19 mouse cellular contexts compared by ENCODE assay signal in genomic region chr2:165533789-165534188, GRCm38 (mm10). TPM values are rescaled to one million over a fixed set of nuclear protein-coding genes. Genes with fewer than 3 reads are reported as not detected.
DNase-seq lines count a peak whose midpoint lies in the region; ATAC-seq lines count a peak whose summit lies in the region.
"Had no signal": no experiment of that assay in that cellular context is flagged by ENCODE, and none has a peak within 500 bp of the region (broad histone marks: within the 10 kb centered on the region; RNA-seq: fewer than 3 reads in every experiment).

No protein-coding gene starts in this region.

- no peaks in the 10 kb centered on the region for H3K9me3 ChIP-seq in forebrain, embryonic 10.5 days
- no peaks in the 10 kb centered on the region for H3K9me3 ChIP-seq in forebrain, embryonic 12.5 days
- H3K9me3 ChIP-seq in limb, embryonic 12.5 days = no peaks in the 10 kb centered on the region
- no peaks in the 10 kb centered on the region for H3K9me3 ChIP-seq in limb, embryonic 10.5 days (replicated peaks)
- no peaks in the 10 kb centered on the region for H3K9me3 ChIP-seq in embryonic facial prominence, embryonic 15.5 days (replicated peaks)
- H3K9me3 ChIP-seq: heart, embryonic 15.5 days had no signal

- H3K9ac ChIP-seq in forebrain, embryonic 12.5 days = no peak overlapping the region
- H3K9ac ChIP-seq in limb, embryonic 12.5 days (replicated peaks) = no peak overlapping the region
- no peak overlapping the region for H3K9ac ChIP-seq in embryonic facial prominence, embryonic 15.5 days
- H3K9ac ChIP-seq: heart, embryonic 15.5 days had no signal

- H3K4me2 ChIP-seq in forebrain, embryonic 12.5 days = no peak overlapping the region
- H3K4me2 ChIP-seq in limb, embryonic 12.5 days = no peak overlapping the region
- no peak overlapping the region for H3K4me2 ChIP-seq in embryonic facial prominence, embryonic 15.5 days (replicated peaks)
- H3K4me2 ChIP-seq: heart, embryonic 11.5 days; heart, embryonic 15.5 days had no signal

- 0 out of 2 replicates have a peak, but pooled peaks cover 7% of the 10 kb centered on the region for H3K27me3 ChIP-seq in forebrain, embryonic 10.5 days (ENCODE audit: poor library complexity, severe bottlenecking)
- no peaks in the 10 kb centered on the region for H3K27me3 ChIP-seq in forebrain, embryonic 12.5 days
- H3K27me3 ChIP-seq in limb, embryonic 12.5 days = peaks cover 14% of the 10 kb centered on the region
- peaks cover 13% of the 10 kb centered on the region; the same call in 1 of the 2 replicates for H3K27me3 ChIP-seq in limb, embryonic 10.5 days (ENCODE audit: low read depth, poor library complexity, severe bottlenecking)
- no peaks in the 10 kb centered on the region for H3K27me3 ChIP-seq in embryonic facial prominence, embryonic 15.5 days

- 79% methylated on average over 6 of the region's 6 CpGs for WGBS in forebrain, embryonic 10.5 days
- WGBS in forebrain, embryonic 12.5 days = 67% methylated on average over 6 of the region's 6 CpGs
- 56% methylated on average over 6 of the region's 6 CpGs for WGBS in limb, embryonic 12.5 days
- 75% methylated on average over 6 of the region's 6 CpGs for WGBS in limb, embryonic 10.5 days
- 43% methylated on average over 6 of the region's 6 CpGs for WGBS in embryonic facial prominence, embryonic 15.5 days

- H3K4me3 ChIP-seq in forebrain, embryonic 10.5 days = no peak overlapping the region
- no peak overlapping the region for H3K4me3 ChIP-seq in forebrain, embryonic 12.5 days (replicated peaks)
- no peak overlapping the region for H3K4me3 ChIP-seq in limb, embryonic 12.5 days (replicated peaks)
- no peak overlapping the region for H3K4me3 ChIP-seq in limb, embryonic 10.5 days
- H3K4me3 ChIP-seq in embryonic facial prominence, embryonic 15.5 days (replicated peaks) = no peak overlapping the region
- H3K4me3 ChIP-seq: erythroblast, embryonic 14.5 days; heart, adult 2 months; heart, embryonic 15.5 days had no signal

- no peak for DNase-seq in forebrain, embryonic 10.5 days (ENCODE audit: extremely low spot score, low spot score)
- no peak for DNase-seq in limb, embryonic 10.5 days (ENCODE audit: low spot score)
- DNase-seq in spleen, postnatal 10 days (ENCODE audit: low spot score in 2 of 2) = no peak
- DNase-seq: adrenal gland, adult 2 months; adrenal gland, postnatal 25 days; cerebellum, adult 18-20 months; cerebellum, postnatal 10 days; gastrocnemius, postnatal 14 days; heart, adult 2 months; heart, postnatal 14 days had no signal

- peak overlapping the region; percentile 3; the same call in 1 of the 2 replicates for H3K27ac ChIP-seq in forebrain, embryonic 10.5 days
- no peak overlapping the region for H3K27ac ChIP-seq in forebrain, embryonic 12.5 days
- no peak overlapping the region for H3K27ac ChIP-seq in limb, embryonic 12.5 days
- no peak overlapping the region for H3K27ac ChIP-seq in limb, embryonic 10.5 days
- H3K27ac ChIP-seq in embryonic facial prominence, embryonic 15.5 days (replicated peaks) = no peak overlapping the region
- H3K27ac ChIP-seq: heart, adult 2 months; heart, embryonic 15.5 days had no signal

- ATAC-seq in forebrain, embryonic 12.5 days (ENCODE audit: low FRiP score) = no peak
- ATAC-seq in limb, embryonic 12.5 days (ENCODE audit: insufficient number of reproducible peaks, insufficient read depth, low FRiP score, low TSS enrichment, low read depth) = 0 out of 2 replicates have a peak, but pooled peaks have one; percentile 18
- ATAC-seq in embryonic facial prominence, embryonic 15.5 days (ENCODE audit: insufficient number of reproducible peaks, low FRiP score, low TSS enrichment, low read depth) = 0 out of 2 replicates have a peak, but pooled peaks have one; percentile 3
- ATAC-seq: forebrain, embryonic 16.5 days; inflammation-experienced regulatory T-cells, adult 6 months; intestine, postnatal 0 days had no signal

- H3K36me3 ChIP-seq in forebrain, embryonic 10.5 days (replicated peaks) = no peaks in the 10 kb centered on the region
- H3K36me3 ChIP-seq in forebrain, embryonic 12.5 days (replicated peaks) = no peaks in the 10 kb centered on the region
- no peaks in the 10 kb centered on the region for H3K36me3 ChIP-seq in limb, embryonic 12.5 days
- H3K36me3 ChIP-seq in limb, embryonic 10.5 days = no peaks in the 10 kb centered on the region
- no peaks in the 10 kb centered on the region for H3K36me3 ChIP-seq in embryonic facial prominence, embryonic 15.5 days
- H3K36me3 ChIP-seq: heart, embryonic 15.5 days had no signal

- H3K4me1 ChIP-seq in forebrain, embryonic 10.5 days = peaks cover 28% of the 10 kb centered on the region
- H3K4me1 ChIP-seq in forebrain, embryonic 12.5 days = no peaks in the 10 kb centered on the region; the same call in 1 of the 2 replicates
- H3K4me1 ChIP-seq in limb, embryonic 12.5 days (replicated peaks) = peaks cover 34% of the 10 kb centered on the region
- peaks cover 37% of the 10 kb centered on the region for H3K4me1 ChIP-seq in limb, embryonic 10.5 days
- H3K4me1 ChIP-seq in embryonic facial prominence, embryonic 15.5 days = peaks cover 17% of the 10 kb centered on the region; the same call in 1 of the 2 replicates
- H3K4me1 ChIP-seq: heart, embryonic 15.5 days had no signal

RNA-seq across cellular contexts. Expression of gene Slc2a10, which starts 30.2 kb away (rescaled TPM):
- polyA plus RNA-seq in forebrain, embryonic 10.5 days (2016; fragmentation: Nextera tagmentation; extraction: Ambion mirVana) = 4.6 and 5.9 TPM in 2 replicates
- 4.1 and 4.6 TPM in 2 replicates for polyA plus RNA-seq in forebrain, embryonic 12.5 days (2016; fragmentation: Nextera tagmentation; extraction: Ambion mirVana)
- polyA plus RNA-seq in limb, embryonic 12.5 days (2016; fragmentation: Nextera tagmentation; extraction: Ambion mirVana) = 6.3 and 7.1 TPM in 2 replicates
- 3.0 and 4.6 TPM in 2 replicates for polyA plus RNA-seq in limb, embryonic 10.5 days (2016; fragmentation: Nextera tagmentation; extraction: Ambion mirVana)
- 15.6 and 15.8 TPM in 2 replicates for polyA plus RNA-seq in embryonic facial prominence, embryonic 15.5 days (2015; fragmentation: Nextera tagmentation; extraction: Ambion mirVana)
- polyA plus RNA-seq: erythroblast, embryonic 14.5 days; inflammation-experienced regulatory T-cells, adult 6 months had no signal

RNA-seq across cellular contexts. Expression of gene Trp53rka, which starts 40.7 kb away (rescaled TPM):
- polyA plus RNA-seq in forebrain, embryonic 10.5 days (2016; fragmentation: Nextera tagmentation; extraction: Ambion mirVana) = 55.3 and 59.3 TPM in 2 replicates
- polyA plus RNA-seq in forebrain, embryonic 12.5 days (2016; fragmentation: Nextera tagmentation; extraction: Ambion mirVana) = 43.3 and 47.5 TPM in 2 replicates
- 52.3 and 57.7 TPM in 2 replicates for polyA plus RNA-seq in limb, embryonic 12.5 days (2016; fragmentation: Nextera tagmentation; extraction: Ambion mirVana)
- 55.9 and 56.1 TPM in 2 replicates for polyA plus RNA-seq in limb, embryonic 10.5 days (2016; fragmentation: Nextera tagmentation; extraction: Ambion mirVana)
- polyA plus RNA-seq in embryonic facial prominence, embryonic 15.5 days (2015; fragmentation: Nextera tagmentation; extraction: Ambion mirVana) = 41.8 and 43.4 TPM in 2 replicates
